Mouse (Mus musculus): ENCODE measurements around the gene Ift20.
A peak's percentile ranks its signal among the peaks of the same experiment; 100 is the strongest.
"Not testable (repeated sequence)": the region's sequence is repeated elsewhere in the genome, so short reads cannot be mapped to it uniquely, and the experiment has no call there.

Ift20 gene

DNA sequence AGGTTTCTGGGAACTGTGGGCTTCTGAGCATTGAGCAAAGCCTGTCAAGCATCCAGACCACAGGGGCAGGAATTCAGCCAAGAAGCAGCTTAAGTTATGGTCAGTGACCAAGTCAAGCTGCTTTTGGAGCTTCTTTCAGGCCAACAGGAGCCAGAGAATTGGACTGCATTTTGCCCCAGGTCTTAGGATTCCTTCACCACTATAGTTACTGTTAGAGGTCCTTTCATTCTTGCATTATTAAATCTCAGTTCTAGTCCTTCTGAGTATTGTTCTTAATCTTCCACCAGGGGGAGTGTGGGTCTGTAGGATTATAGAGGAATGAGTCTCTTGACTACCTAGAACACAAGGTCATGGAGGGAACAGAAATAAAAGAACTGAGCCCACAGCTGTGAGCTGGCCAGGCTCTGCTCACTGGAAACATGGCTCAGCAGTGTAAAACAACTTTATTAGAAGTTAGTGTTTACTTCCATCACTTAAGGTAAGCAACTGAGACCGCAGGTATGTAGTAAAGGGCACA is 13.6 kb upstream of the Ift20 start:
- DNase-seq (ENCODE audit: low spot score) = peak; percentile 46

DNA sequence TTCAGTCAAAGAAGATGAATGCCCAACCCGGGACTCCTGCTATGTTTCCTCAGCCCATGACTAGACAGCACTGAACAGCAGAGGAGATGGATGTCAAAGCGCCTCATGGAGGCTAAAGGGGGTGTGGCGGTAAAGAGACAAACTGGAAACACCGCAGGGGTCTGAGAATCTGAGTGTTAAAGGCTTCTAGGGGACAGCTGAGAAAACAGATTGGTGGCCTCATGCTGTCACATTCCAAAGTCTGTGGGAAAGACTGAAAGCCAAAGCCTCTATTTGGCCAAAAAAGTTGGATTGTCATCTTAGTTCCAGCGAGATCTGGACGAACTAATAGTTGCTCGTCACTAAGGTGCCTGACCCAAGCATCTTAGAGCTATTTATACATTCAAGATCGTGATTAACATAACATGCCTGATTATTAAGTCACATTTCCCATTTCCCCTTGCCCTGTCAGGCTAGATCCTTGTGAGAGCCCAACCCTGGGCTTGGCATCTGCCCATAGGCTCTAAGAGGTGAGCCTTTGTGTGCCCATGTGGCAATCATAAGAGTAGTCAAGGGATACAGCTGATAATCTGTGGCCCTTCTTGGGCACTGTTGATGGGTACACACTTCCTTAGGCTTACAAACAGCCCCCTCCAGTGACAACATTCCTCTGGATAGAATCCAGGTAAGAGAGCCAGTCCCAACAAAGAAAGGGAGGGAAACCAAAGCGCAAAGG is 12.8 kb upstream of the Ift20 start:
- no peak for DNase-seq (ENCODE audit: low spot score)

DNA sequence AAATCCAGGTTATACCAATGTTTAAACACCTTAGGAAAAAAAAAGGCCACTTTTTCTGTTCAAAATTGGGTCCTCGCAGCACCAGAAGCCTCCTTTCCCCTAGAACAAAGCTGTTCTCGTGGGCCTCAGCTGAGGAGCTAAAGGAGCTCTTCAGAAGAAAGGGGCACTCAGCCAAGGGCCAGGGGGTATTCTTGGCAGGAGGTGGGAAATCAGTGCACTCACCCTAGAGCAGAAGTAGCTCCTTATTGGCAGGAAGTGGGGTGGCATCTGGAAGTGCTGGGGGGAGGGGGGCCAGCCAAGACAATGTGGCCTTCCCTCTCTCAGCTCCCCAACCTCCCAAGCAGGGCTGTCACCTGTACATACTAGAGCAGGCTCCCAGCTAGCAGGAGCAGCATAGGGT is 11.3 kb upstream of the Ift20 start:
- DNase-seq (ENCODE audit: low spot score) = no peak

DNA sequence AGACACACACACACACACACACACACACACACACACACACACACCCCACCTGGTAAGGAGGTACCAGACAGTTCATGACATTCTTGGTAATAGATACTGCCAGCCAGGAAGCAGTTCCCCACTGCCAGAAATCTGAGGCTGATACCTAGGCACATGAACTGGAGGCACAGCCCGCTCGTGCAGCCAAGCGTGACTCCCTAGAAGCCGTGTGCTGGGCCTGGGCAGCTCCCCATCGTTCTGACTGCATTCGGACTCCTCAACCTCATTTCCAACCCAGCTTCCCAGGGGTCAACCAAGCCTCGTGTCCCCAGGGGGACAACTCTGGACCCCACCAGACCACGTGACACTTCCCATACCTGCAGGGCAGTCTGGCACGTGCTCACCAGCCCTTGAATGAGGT is 7.4 kb upstream of the Ift20 start:
- DNase-seq (ENCODE audit: low spot score) = no peak

DNA sequence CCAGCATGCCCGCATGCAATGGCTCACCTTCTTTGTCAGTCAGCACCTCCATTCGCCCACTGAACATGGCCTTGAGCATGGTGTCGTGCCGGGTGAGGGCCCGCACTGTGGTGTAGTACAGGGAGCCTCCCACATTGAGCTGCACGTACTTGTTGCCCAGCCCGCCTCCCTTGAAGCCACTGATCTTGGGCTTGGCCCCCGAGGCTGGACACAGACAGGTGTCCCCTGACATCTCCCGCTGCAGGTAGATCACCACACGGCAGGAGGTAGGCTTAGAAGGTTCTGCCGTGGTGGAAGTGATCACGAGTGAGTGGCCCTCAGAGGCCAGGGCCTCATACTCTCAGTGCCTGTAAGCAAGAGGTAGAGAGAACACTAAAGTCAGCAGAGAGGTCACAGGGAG is 6.2 kb upstream of the Ift20 start:
- DNase-seq (ENCODE audit: low spot score) = no peak

DNA sequence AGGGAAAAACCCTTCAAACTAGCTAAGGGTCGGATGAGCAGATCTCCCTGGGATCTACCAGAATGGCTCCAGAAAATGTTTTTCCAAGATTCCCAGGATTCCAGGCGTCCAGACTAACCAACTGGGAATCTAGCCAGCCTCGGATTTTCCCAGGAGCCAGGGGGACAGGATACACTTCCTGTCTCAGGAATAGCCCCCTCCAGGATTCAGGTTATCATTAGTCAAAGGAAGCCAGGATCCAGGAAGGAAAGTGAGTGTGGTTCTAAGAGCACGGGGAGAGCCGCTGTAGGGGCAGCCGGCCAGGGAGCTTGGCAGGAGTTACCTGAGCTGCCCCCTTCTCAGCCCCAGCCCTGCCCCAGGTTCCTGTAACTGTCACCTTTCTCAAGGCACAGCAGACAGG is 5.1 kb upstream of the Ift20 start:
- no peak for DNase-seq (ENCODE audit: low spot score)

DNA sequence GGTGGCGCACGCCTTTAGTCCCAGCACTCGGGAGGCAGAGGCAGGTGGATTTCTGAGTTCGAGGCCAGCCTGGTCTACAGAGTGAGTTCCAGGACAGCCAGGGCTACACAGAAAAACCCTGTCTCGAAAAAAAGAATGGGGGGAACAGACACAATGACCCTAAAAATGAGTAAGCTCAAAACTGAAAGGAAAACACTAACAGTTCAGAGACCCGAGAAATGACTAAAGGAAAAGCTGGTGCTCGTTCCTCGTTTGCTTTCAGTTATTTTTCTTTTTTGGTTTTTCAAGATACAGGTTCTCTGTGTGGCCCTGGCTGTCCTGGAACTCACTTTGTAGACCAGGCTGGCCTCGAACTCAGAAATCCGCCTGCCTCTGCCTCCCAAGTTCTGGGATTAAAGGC is 4.6 kb upstream of the Ift20 start:
- not testable (repeated sequence) for DNase-seq (ENCODE audit: low spot score)

DNA sequence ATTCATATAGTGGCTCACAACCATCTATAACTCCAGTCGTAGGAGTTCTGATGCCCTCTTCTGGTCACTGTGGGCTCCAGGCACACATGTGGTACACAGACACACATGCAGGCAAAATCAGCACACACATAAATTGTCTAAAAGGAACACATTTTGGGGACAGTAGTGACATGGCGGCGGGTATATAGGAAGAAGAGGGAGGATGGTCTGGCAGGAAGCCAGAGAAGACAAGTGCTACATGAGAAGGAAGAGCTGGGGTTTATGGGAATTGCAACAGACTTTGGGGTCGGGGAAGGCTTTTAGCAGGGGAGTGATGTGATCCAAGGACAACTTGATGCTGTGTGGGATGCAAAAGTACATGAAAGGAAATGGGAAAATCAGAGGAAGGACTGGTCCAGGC is 1.6 kb upstream of the Ift20 start:
- DNase-seq (ENCODE audit: low spot score) = no peak

DNA sequence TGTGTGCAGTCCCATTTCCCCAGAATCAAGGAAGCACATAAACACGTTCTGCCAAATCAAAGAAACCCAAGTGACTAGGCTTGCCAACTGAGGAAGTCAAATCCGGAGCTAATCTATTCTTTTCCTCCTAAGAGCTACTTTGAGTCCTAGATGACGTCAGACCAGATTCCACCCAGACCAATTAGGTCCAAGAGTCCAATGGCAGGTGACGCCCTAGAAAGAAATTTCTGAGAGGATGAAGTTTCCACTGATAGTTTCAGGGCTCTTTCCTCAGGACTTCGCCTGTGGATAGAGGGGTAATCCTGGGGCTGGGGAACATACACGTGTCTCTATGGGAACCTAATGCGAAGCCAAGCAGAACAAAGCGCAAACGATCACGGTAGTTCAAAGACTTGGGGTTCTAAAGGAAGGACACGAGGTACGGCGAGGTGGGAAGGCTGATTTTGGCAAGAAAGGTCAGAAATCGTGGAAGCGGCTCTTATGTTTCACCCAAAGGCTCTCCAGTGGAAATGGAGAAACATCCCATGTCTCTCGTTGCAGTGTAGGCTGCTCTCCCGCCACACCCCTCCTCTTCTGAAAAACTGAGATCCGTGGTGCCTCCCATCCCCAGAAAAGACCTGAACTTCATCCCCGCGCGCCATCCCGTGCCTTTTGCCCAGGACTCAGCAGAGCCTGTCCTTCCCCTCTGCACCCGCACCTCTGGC is 633 bp upstream of the Ift20 start:
- DNase-seq (ENCODE audit: low spot score) = peak; percentile 56

DNA sequence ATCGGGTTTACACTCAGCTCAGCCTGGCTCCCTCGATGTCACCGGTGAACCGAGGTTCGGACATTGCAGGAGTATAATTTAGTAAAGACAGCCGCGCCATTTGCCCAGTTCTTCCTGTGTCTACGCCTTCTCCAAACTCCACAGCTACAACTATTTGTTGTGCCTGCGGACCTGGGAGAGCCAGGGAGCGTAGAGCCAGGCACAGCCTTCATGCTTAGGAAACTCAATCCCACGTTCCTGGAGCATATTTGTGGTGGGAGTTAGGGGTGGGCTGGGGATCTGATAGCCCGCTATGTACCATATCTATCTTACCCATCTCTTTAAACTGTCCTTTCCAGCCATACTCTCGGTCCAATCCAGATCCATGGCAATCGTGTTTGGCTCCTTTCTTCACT is 526 bp downstream of the Ift20 start:
- no peak for DNase-seq (ENCODE audit: low spot score)

DNA sequence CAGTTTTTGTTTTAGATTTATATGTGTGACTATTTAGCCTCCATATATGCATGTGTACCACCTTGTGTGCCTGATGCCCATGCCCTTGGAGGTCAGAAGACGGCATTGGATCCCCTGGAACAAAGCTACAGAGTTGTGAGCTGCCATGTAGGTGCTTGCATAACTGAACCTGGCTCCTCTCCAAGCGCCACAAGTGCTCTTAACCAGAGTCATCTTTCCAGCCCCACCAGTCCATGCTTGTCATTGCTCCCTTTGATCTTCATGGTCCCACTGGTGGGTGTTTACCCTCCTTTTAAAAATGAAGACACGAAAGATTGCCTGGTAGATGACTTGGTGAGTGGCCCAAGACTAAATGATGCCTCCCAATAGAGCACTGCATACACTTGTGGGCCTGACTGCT is 4.2 kb downstream of the Ift20 start:
- no peak for DNase-seq (ENCODE audit: low spot score)

DNA sequence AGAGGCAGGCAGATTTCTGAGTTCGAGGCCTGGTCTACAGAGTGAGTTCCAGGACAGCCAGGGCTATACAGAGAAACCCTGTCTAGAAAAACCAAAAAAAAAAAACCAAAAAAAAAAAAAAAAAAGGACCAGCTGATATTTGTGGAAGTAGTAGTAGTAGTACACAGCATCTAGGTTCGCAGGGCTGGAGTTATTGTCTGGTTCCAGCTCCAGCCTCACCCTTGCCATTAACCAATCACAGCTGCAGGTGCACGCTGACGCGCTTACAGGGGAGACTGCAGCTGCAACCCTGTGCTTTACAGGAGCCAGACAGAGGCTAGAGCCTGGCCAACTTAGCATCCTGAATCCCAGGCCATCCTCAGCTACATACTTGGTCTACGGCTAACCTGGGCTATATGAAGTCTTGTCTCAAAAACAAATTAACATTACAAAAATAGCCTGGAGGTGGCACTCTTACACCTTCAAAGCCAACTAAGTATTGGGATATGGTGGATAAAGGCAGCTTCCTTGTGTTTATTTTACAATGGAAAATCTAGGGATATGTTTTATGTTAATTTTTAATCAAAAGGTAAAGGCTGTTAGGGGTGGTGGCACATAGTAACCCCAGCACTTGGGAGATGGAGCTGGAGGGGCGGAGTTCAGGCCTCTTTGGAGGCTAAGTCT is 8.4 kb downstream of the Ift20 start:
- peak; percentile 34 for DNase-seq (ENCODE audit: low spot score)

DNA sequence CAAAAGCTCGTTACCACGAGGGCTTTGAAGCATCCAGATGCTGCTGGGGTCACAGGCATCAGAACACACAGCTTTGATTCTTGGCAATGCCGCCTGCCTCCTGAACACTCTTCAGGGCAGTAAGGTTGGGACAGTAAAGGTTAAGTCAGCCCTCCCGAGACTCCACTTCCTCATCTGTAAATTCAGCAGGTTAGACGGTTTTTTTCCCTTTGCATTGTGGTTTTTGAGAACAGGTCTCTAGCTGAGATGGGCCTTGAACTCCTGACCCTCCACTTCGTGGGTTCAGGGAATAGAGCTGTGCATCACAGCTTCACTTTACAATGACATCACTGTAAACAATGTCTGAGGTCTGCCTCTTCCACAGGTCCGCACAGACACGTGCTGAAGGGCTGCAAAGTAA is 9.0 kb downstream of the Ift20 start:
- no peak for DNase-seq (ENCODE audit: low spot score)

DNA sequence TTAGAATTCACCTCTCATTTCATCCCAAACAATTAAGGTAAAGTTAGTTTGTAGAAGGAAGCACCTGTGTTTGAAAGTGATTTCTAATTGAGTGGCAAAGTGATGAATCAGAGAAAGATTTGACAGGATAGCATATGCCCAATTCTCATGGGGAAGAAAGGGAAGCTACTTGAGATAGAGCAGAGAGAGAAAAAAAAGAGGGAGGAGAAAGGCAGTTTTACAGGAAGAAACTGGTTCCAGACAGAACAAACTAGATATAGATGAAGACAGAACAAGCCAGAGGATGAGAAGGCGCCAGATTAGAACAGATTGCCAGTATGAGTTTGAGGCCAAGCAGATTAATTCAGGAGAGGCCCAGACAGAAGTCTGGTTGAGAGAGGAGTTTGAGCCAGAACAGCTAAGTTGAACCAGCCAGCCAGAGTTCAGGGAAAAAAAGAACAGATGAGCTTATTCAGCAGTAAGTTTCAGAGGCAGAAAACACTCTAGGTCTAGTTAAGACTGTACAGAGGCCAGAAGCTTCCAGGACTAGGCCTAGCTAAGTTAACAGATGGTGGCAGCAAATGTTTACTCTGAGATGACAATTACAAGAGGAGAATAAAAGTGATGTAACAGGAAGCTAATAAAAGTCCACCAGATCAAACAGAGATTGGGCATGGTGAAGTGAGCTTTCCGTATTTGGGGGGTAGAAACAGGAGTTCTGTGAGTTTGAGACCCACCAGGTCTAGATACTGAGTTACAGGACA is 11.7 kb downstream of the Ift20 start:
- DNase-seq (ENCODE audit: low spot score) = no peak

DNA sequence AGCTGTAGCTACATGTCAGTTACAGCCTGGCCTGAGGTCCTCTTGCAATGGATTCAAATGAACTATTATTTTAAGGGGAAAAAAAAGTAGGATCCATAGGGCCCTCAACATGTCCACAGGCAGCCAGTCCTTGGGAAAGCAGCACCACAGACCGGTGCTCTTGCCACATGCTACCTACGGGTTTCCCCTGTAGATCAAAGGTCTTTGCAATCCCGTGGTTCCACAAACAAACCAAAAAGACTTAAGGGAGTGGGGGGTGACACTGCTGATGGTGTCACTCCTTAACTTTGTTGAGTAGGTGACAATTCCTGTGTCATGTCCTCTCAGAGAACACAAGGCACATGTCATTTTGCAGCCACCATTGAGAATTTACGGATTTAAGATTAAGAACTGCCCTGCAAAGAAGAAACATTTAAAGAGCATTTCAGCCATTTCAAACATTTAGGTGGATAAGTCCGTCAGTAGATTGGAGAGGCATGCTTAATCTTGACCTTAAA is 13.4 kb downstream of the Ift20 start:
- no peak for DNase-seq (ENCODE audit: low spot score)

DNA sequence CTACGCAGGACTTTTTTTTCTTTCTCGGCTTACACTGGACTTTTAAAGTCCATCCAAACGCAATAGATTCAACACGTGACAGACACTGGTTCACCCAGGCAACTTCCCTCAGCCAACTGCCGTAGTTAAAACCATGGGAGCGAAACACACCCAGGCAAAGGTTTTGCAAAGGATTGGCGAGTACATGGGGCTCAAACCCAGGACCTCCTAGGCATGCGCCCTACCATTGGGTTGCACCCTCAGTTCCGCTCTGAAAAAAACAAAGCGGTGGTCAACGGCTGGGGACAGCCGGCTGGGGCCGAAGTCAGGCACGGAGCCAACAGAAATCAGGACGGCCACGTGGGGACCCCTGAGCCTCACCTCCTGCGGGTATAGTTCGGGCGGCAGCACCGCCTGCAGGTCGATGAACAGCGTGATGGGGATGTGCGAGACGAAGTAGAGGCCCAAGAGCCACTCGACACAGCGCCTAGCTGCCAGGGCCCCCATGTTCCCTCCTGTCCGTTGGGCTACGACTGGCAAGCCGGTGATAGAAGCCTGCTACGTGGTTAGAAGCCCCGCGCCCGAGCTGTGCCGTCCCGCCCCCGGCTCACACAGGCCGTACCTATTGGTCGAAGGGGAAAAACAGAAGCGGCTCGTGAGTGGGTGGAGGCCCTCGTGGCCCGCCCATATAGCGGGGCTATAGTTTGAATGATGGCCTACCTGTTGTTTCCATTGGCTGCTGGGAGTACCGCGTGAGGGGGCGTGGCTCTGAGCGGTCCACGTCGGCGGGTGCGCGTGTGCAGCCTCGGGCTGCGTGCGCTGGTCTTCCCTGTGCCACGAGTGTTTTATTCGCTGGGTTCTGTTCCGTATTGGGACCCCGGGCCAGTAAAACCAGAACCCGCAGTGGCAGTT is 14.3 kb downstream of the Ift20 start, which contains the start of gene Tmem97:
Tmem97 (minus strand) TSS at position 610 of the 891 bp plus-strand sequence.
- DNase-seq (ENCODE audit: low spot score) = peak; percentile 96

DNA sequence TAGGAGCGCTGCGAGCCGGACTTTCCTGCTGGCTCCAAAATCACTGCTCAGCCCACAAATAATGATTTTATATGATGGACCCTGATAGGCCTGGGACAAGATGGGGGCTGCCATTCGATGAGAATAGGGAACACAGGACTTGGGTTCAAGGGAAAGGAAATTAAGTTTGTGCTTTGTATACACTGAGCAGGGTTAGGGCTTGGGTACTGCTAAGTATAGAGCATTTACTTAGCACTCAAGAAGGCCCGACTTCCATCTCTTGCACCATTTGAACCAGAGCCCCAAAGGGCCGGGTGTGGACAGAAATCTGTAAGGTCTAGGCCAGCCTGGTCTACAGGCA is 14.9 kb downstream of the Ift20 start:
- no peak for DNase-seq (ENCODE audit: low spot score)

DNA sequence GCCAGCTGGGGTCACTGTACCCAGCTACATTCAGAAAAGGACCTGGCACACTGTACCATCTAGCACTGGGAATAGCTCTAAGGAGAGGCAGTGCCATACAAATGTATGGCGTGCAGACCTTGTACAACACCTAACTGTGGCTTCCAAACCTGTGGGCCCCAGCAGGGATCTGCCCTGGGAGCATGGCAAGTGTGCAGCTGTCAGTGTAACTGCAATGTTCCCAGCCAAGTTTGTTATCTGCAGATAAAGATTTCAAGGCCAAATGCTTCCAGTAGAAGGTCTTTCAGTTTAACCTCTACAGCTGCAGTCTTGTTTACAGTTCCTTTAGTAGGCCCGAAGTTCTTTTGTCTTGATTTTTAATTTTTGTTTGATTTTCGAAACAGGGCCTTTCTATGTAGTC is 19.5 kb downstream of the Ift20 start:
- no peak for DNase-seq (ENCODE audit: low spot score)

DNA sequence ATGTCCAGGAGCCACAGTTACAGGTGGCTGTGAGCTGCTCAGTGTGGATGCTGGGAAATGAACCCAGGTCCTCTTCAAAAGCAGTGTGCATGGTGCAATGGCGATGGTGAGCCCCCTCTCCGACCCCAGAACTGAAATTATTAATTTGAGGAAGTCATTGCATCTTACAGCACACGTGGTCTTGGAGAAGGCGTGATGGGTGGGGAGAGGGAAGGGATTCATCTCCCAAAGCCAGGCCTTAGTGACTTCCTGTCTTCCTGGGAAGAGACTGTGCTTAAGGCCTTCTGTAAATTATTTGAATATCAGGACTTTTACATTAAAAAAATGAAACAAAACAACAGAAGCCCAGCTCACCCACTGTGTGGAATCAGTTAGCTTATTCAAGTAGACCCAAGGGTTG is 19.9 kb downstream of the Ift20 start:
- no peak for DNase-seq (ENCODE audit: low spot score)

DNA sequence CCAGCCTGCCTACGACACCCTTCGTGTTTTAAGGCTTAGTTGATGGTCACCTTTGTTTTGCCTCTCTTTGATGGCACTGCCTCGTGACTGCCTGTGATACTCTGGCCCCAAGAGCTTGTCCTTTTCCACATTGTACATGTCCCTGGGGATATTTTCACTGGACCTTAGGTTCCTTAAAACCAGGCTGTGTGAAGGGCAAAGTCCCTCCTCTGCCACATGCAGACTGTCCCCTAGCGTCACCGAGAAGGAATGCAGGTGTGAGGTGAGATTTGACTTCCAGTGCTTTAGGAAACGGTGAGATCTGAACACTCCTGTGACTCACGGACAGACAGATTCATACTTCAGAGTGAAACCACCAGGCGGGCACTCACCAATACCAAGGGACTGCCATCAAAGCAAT is 21.1 kb downstream of the Ift20 start:
- no peak for DNase-seq (ENCODE audit: low spot score)

DNA sequence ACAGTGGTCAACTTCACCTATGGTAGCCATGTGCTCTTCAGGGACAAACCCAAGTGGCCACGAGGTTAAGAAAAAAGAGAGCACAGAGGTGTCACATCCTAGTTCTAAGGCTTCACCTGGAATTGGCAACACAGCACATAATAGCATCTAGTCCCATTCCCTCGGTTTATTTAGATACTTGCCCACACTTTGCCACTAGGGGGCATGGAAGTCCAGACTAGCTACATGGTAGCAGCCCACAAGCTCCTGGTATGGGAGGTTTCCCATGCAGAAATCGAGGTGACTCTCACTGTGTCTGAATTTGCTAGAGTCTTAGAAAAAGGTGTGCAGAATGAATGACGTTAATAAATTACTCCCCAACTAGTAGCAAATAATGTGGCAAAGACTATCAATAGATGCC is 24.3 kb downstream of the Ift20 start:
- peak; percentile 76 for DNase-seq (ENCODE audit: low spot score)

All from MN1 (cell line).